In genomic region chr9:107593101-107593976, GRCm38 (mm10) we compare ENCODE assay signal across 12 mouse cellular contexts. TPM values are rescaled to one million over a fixed set of nuclear protein-coding genes. Genes with fewer than 3 reads are reported as not detected.
DNase-seq lines count a peak whose midpoint lies in the region; ATAC-seq and TF ChIP-seq lines count a peak whose summit lies in the region.
"Had no signal": no experiment of that assay in that cellular context is flagged by ENCODE, and none has a peak within 500 bp of the region (broad histone marks: within the 10 kb centered on the region; RNA-seq: fewer than 3 reads in every experiment).

No protein-coding gene starts in this region.

- 13% methylated on average over 11 of the region's 11 CpGs for WGBS in cerebellum, adult 2 months
- 67% methylated on average over 11 of the region's 11 CpGs for WGBS in heart, embryonic 14.5 days

- no peak for TF ChIP-seq POLR2A in cerebellum, adult 2 months (IDR thresholded peaks at IDR 0.05; ENCODE audit: borderline replicate concordance, insufficient read depth, low read length)

- no peaks in the 10 kb centered on the region for H3K27me3 ChIP-seq in cerebellum, adult 2 months (ENCODE audit: control insufficient read depth, insufficient read depth, low read length)
- H3K27me3 ChIP-seq in heart, embryonic 14.5 days (ENCODE audit: control insufficient read depth, insufficient read depth, low read length) = no peaks in the 10 kb centered on the region
- H3K27me3 ChIP-seq: midbrain, embryonic 12.5 days had no signal

- H3K4me2 ChIP-seq in heart, embryonic 14.5 days (ENCODE audit: low read length) = peak overlapping the region; percentile 36; the same call in 1 of the 2 replicates
- H3K4me2 ChIP-seq: midbrain, embryonic 12.5 days had no signal

- no peaks in the 10 kb centered on the region for H3K9me3 ChIP-seq in heart, embryonic 14.5 days (ENCODE audit: control insufficient read depth, low read length)
- H3K9me3 ChIP-seq: midbrain, embryonic 12.5 days had no signal

- peak overlapping the region; percentile 44; the same call in 1 of the 2 replicates for H3K9ac ChIP-seq in heart, embryonic 14.5 days (ENCODE audit: low read length)
- H3K9ac ChIP-seq: liver, embryonic 14.5 days; midbrain, embryonic 12.5 days had no signal

- ATAC-seq in heart, embryonic 14.5 days (ENCODE audit: insufficient number of reproducible peaks, insufficient read depth, low FRiP score, low read depth) = no peak
- ATAC-seq: intestine, postnatal 0 days had no signal

- DNase-seq in kidney, adult 18-20 months = peak; percentile 73
- no peak for DNase-seq in kidney, postnatal 4 days
- DNase-seq in brain, adult 2 months (ENCODE audit: low read depth, low spot score) = peak; percentile 92
- peak; percentile 90 to 93 for DNase-seq in cerebellum, adult 2 months
- no peak for DNase-seq in layer of hippocampus, adult 2 months (ENCODE audit: low spot score in 2 of 2)
- DNase-seq in layer of hippocampus, postnatal 10 days (ENCODE audit: low spot score in 2 of 2) = no peak
- DNase-seq: adrenal gland, postnatal 36 days; thymus, postnatal 36 days had no signal

- TF ChIP-seq CTCF in cerebellum, adult 2 months (IDR thresholded peaks at IDR 0.05; ENCODE audit: borderline replicate concordance, insufficient read depth, low read depth, low read length) = no peak
- no peak for TF ChIP-seq CTCF in layer of hippocampus, adult 2 months (conservative IDR thresholded peaks at IDR 0.05)

- H3K36me3 ChIP-seq in heart, embryonic 14.5 days (ENCODE audit: control insufficient read depth, insufficient read depth, low read length) = peaks cover 60% of the 10 kb centered on the region

- peaks cover 40% of the 10 kb centered on the region for H3K4me1 ChIP-seq in cerebellum, adult 2 months (ENCODE audit: control insufficient read depth, insufficient read depth, low read length)
- peaks cover 43 to 55% of the 10 kb centered on the region in 2 experiments for H3K4me1 ChIP-seq in heart, embryonic 14.5 days (ENCODE audit: control insufficient read depth in 2 of 2, insufficient read depth in 2 of 2, low read length in 2 of 2)

- no peak overlapping the region for H3K4me3 ChIP-seq in cerebellum, adult 2 months (replicated peaks; ENCODE audit: insufficient read depth, low read depth, low read length)
- no peak overlapping the region for H3K4me3 ChIP-seq in heart, embryonic 14.5 days (ENCODE audit: control insufficient read depth in 1 of 2, insufficient read depth in 1 of 2, low read depth in 1 of 2, low read length in 2 of 2)
- H3K4me3 ChIP-seq in layer of hippocampus, adult 2 months = no peak overlapping the region
- H3K4me3 ChIP-seq: midbrain, embryonic 12.5 days had no signal

- peak overlapping the region; percentile 77 for H3K27ac ChIP-seq in cerebellum, adult 2 months (ENCODE audit: insufficient read depth, low read length)
- H3K27ac ChIP-seq in heart, embryonic 14.5 days (replicated peaks in 1 of 2; ENCODE audit: control insufficient read depth in 1 of 2, insufficient read depth in 1 of 2, low read depth in 2 of 2, low read length in 2 of 2) = peak overlapping the region; percentile 39 to 43; a peak in 3 of 4 replicates
- H3K27ac ChIP-seq in layer of hippocampus, adult 2 months = no peak overlapping the region
- H3K27ac ChIP-seq: liver, embryonic 14.5 days; midbrain, embryonic 12.5 days had no signal

RNA-seq across cellular contexts. Expression of gene Ifrd2, which starts 5.9 kb away (rescaled TPM):
- 20.2 and 23.4 TPM in 2 replicates for polyA plus RNA-seq in cerebellum, adult 2 months (2012; rRNA removed)
- 44.6 and 45.7 TPM in 2 replicates for polyA plus RNA-seq in heart, embryonic 14.5 days (2014; fragmentation: Nextera tagmentation; extraction: Ambion mirVana)
- total RNA-seq in layer of hippocampus, adult 2 months (2021) = 10 to 100 TPM; 13.7 to 15.2 TPM
- total RNA-seq in layer of hippocampus, postnatal 10 days (2021) = 10 to 100 TPM; 13.2 to 14.1 TPM

RNA-seq across cellular contexts. Expression of gene Hyal3, which starts 12.7 kb away (rescaled TPM):
- 1.1 TPM in 2 replicates for polyA plus RNA-seq in cerebellum, adult 2 months (2012; rRNA removed)
- polyA plus RNA-seq in heart, embryonic 14.5 days (2014; fragmentation: Nextera tagmentation; extraction: Ambion mirVana) = 0.46 and 0.53 TPM in 2 replicates
- 1 to 10 TPM; 2.0 to 2.1 TPM for total RNA-seq in layer of hippocampus, adult 2 months (2021)
- total RNA-seq in layer of hippocampus, postnatal 10 days (2021) = 1 to 10 TPM; 1.2 to 1.7 TPM

RNA-seq across cellular contexts. Expression of gene Naa80, which starts 14.7 kb away (rescaled TPM):
- 19.5 and 21.6 TPM in 2 replicates for polyA plus RNA-seq in cerebellum, adult 2 months (2012; rRNA removed)
- polyA plus RNA-seq in heart, embryonic 14.5 days (2014; fragmentation: Nextera tagmentation; extraction: Ambion mirVana) = 10.0 and 14.9 TPM in 2 replicates
- total RNA-seq in layer of hippocampus, adult 2 months (2021) = 10 to 100 TPM; 10.9 to 12.6 TPM
- total RNA-seq in layer of hippocampus, postnatal 10 days (2021) = 10 to 100 TPM; 10.7 to 11.9 TPM

RNA-seq across cellular contexts. Expression of gene Sema3b, which starts 15.7 kb away (rescaled TPM):
- 3.9 and 6.4 TPM in 2 replicates for polyA plus RNA-seq in cerebellum, adult 2 months (2012; rRNA removed)
- 6.5 and 7.2 TPM in 2 replicates for polyA plus RNA-seq in heart, embryonic 14.5 days (2014; fragmentation: Nextera tagmentation; extraction: Ambion mirVana)
- 1 to 10 TPM; 1.9 to 2.2 TPM for total RNA-seq in layer of hippocampus, adult 2 months (2021)
- total RNA-seq in layer of hippocampus, postnatal 10 days (2021) = 1 to 10 TPM; 3.5 to 3.7 TPM

RNA-seq across cellular contexts. Expression of gene Hyal1, which starts 16.6 kb away (rescaled TPM):
- 5.7 and 6.8 TPM in 2 replicates for polyA plus RNA-seq in cerebellum, adult 2 months (2012; rRNA removed)
- 4.4 and 4.6 TPM in 2 replicates for polyA plus RNA-seq in heart, embryonic 14.5 days (2014; fragmentation: Nextera tagmentation; extraction: Ambion mirVana)
- total RNA-seq in layer of hippocampus, adult 2 months (2021) = 1 to 10 TPM; 6.9 to 7.6 TPM
- total RNA-seq in layer of hippocampus, postnatal 10 days (2021) = 1 to 10 TPM; 3.7 to 4.2 TPM

Comparison
In these comparisons a context has a peak if more than half of its experiments do, and no peak if none do; other contexts are left out.
1. DNase-seq: peak in kidney, adult 18-20 months (single experiment), brain, adult 2 months (single experiment) and cerebellum, adult 2 months (2 of 2); none in kidney, postnatal 4 days (0 of 2), layer of hippocampus, adult 2 months (0 of 2) and layer of hippocampus, postnatal 10 days (0 of 2).